Mouse (Mus musculus): ENCODE data around the gene Wnk4.

Gene Wnk4

GRCm38 (mm10) chr11:101259948-101260825 is at the start of gene Wnk4:
TSS of gene Wnk4 (plus strand) at chr11:101260567.
- TF ChIP-seq GATA4 (IDR thresholded peaks at IDR 0.05; ENCODE audit: insufficient replicate concordance, low read length): no peak

- TF ChIP-seq GATA4 (IDR thresholded peaks at IDR 0.05; ENCODE audit: insufficient replicate concordance, low read length): no peak
Measured at GRCm38 (mm10) chr11:101211970-101212369, 48.4 kb upstream of the Wnk4 start.

- TF ChIP-seq GATA4 (IDR thresholded peaks at IDR 0.05; ENCODE audit: insufficient replicate concordance, low read length): no peak
Measured at GRCm38 (mm10) chr11:101216936-101217335, 43.4 kb upstream of the Wnk4 start.

- no peak for TF ChIP-seq GATA4 (IDR thresholded peaks at IDR 0.05; ENCODE audit: insufficient replicate concordance, low read length)
Measured at GRCm38 (mm10) chr11:101218436-101219055, 41.8 kb upstream of the Wnk4 start.

GRCm38 (mm10) chr11:101220853-101221252 is 39.5 kb upstream of the Wnk4 start:
- TF ChIP-seq GATA4 (IDR thresholded peaks at IDR 0.05; ENCODE audit: insufficient replicate concordance, low read length): no peak

GRCm38 (mm10) chr11:101221306-101221986 is 38.9 kb upstream of the Wnk4 start:
- TF ChIP-seq GATA4 (IDR thresholded peaks at IDR 0.05; ENCODE audit: insufficient replicate concordance, low read length): no peak

- no peak for TF ChIP-seq GATA4 (IDR thresholded peaks at IDR 0.05; ENCODE audit: insufficient replicate concordance, low read length)
Measured at GRCm38 (mm10) chr11:101224337-101224736, 36.0 kb upstream of the Wnk4 start.

- TF ChIP-seq GATA4 (IDR thresholded peaks at IDR 0.05; ENCODE audit: insufficient replicate concordance, low read length): no peak
Measured at GRCm38 (mm10) chr11:101225331-101226064, 34.9 kb upstream of the Wnk4 start.

- TF ChIP-seq GATA4 (IDR thresholded peaks at IDR 0.05; ENCODE audit: insufficient replicate concordance, low read length): no peak; the same call in 1 of the 2 replicates
Measured at GRCm38 (mm10) chr11:101226065-101226701, 34.2 kb upstream of the Wnk4 start, which contains the start of gene Ezh1. TSS of gene Ezh1 (minus strand) at chr11:101226463.

- TF ChIP-seq GATA4 (IDR thresholded peaks at IDR 0.05; ENCODE audit: insufficient replicate concordance, low read length): no peak
Measured at GRCm38 (mm10) chr11:101229361-101229900, 30.9 kb upstream of the Wnk4 start.

GRCm38 (mm10) chr11:101230061-101230511 is 30.3 kb upstream of the Wnk4 start:
- no peak for TF ChIP-seq GATA4 (IDR thresholded peaks at IDR 0.05; ENCODE audit: insufficient replicate concordance, low read length)

GRCm38 (mm10) chr11:101230526-101230925 is 29.8 kb upstream of the Wnk4 start:
- no peak for TF ChIP-seq GATA4 (IDR thresholded peaks at IDR 0.05; ENCODE audit: insufficient replicate concordance, low read length)

- TF ChIP-seq GATA4 (IDR thresholded peaks at IDR 0.05; ENCODE audit: insufficient replicate concordance, low read length): no peak; the same call in 1 of the 2 replicates
Measured at GRCm38 (mm10) chr11:101230991-101231871, 29.1 kb upstream of the Wnk4 start.

Measured in liver, adult (tissue).